Comparison of ENCODE assay signal across 8 mouse cellular contexts in genomic region chr1:144406387-144407383, GRCm38 (mm10).
DNase-seq lines count a peak whose midpoint lies in the region; ATAC-seq and TF ChIP-seq lines count a peak whose summit lies in the region.

No protein-coding gene starts in this region.

- no peak for TF ChIP-seq POLR2A in brain, embryonic 14.5 days (IDR thresholded peaks at IDR 0.05; ENCODE audit: borderline replicate concordance, extremely low read depth, insufficient read depth, insufficient read length, poor library complexity, severe bottlenecking)
- no peak for TF ChIP-seq POLR2A in thymus, adult 2 months (IDR thresholded peaks at IDR 0.05; ENCODE audit: control insufficient read depth, extremely low read depth, insufficient read depth, low read length, poor library complexity)

- H3K36me3 ChIP-seq in E14TG2a.4 (ENCODE audit: insufficient read depth, low read length), result no peaks in the 10 kb centered on the region
- no peaks in the 10 kb centered on the region for H3K36me3 ChIP-seq in lung, embryonic 16.5 days (ENCODE audit: control insufficient read depth, insufficient read depth, low read length)
- no peaks in the 10 kb centered on the region for H3K36me3 ChIP-seq in thymus, adult 2 months (ENCODE audit: control insufficient read depth, insufficient read depth, low read length)

- DNase-seq in brain, embryonic 14.5 days (ENCODE audit: low read depth), result peak; percentile 93
- DNase-seq in fibroblast of lung, adult 2 months (ENCODE audit: low read depth), result peak; percentile 37
- DNase-seq in layer of hippocampus, adult 2 months (ENCODE audit: low spot score in 2 of 2), result peak; percentile 85 to 90
- peak; percentile 58 for DNase-seq in ovary, postnatal 10 days (ENCODE audit: low spot score)
- DNase-seq in thymus, adult 2 months, result peak; percentile 71

- H3K9ac ChIP-seq in lung, embryonic 16.5 days (ENCODE audit: low read length), result no peak overlapping the region

- H3K4me1 ChIP-seq in E14TG2a.4 (replicated peaks; ENCODE audit: low read depth, low read length), result no peaks in the 10 kb centered on the region
- no peaks in the 10 kb centered on the region for H3K4me1 ChIP-seq in lung, embryonic 16.5 days (replicated peaks; ENCODE audit: control insufficient read depth, insufficient read depth, low read length)
- no peaks in the 10 kb centered on the region for H3K4me1 ChIP-seq in thymus, adult 2 months (replicated peaks; ENCODE audit: control insufficient read depth, insufficient read depth, low read length)

- 34% methylated on average over 14 of the region's 15 CpGs for WGBS in lung, embryonic 16.5 days
- 39% methylated on average over 14 of the region's 15 CpGs for WGBS in thymus, adult 2 months

- no peak overlapping the region for H3K27ac ChIP-seq in layer of hippocampus, adult 2 months
- no peak overlapping the region for H3K27ac ChIP-seq in lung, embryonic 16.5 days (ENCODE audit: low read length)
- no peak overlapping the region for H3K27ac ChIP-seq in thymus, adult 2 months (ENCODE audit: control insufficient read depth, insufficient read depth, low read length)

- TF ChIP-seq CTCF in E14TG2a.4 (conservative IDR thresholded peaks at IDR 0.05; ENCODE audit: low read length), result peak; percentile 82
- peak; percentile 93 for TF ChIP-seq CTCF in brain, embryonic 14.5 days (IDR thresholded peaks at IDR 0.05; ENCODE audit: borderline replicate concordance, extremely low read depth, insufficient read depth, insufficient read length)
- peak; percentile 94 for TF ChIP-seq CTCF in layer of hippocampus, adult 2 months (conservative IDR thresholded peaks at IDR 0.05)
- peak; percentile 67; the same call in 1 of the 2 replicates for TF ChIP-seq CTCF in thymus, adult 2 months (IDR thresholded peaks at IDR 0.05; ENCODE audit: borderline replicate concordance, control insufficient read depth, extremely low read depth, insufficient read depth, low read length, poor library complexity)

- H3K9me3 ChIP-seq in E14TG2a.4 (ENCODE audit: low read length), result no peaks in the 10 kb centered on the region
- no peaks in the 10 kb centered on the region for H3K9me3 ChIP-seq in lung, embryonic 16.5 days (ENCODE audit: control insufficient read depth, low read length)

- ATAC-seq in hematopoietic stem cell, adult 5-6 weeks (replicated peaks in 1 of 2; ENCODE audit: insufficient read depth in 1 of 2, low FRiP score in 2 of 2, low TSS enrichment in 1 of 2, low read depth in 1 of 2, poor library complexity in 2 of 2, severe bottlenecking in 2 of 2), result peak; percentile 96 to 99
- peak; percentile 52; the same call in 1 of the 2 replicates for ATAC-seq in lung, embryonic 16.5 days (ENCODE audit: low read depth)

- no peak overlapping the region for H3K4me3 ChIP-seq in E14TG2a.4 (replicated peaks; ENCODE audit: low read length)
- no peak overlapping the region for H3K4me3 ChIP-seq in layer of hippocampus, adult 2 months
- no peak overlapping the region for H3K4me3 ChIP-seq in lung, embryonic 16.5 days (ENCODE audit: low read length)
- H3K4me3 ChIP-seq in thymus, adult 2 months (ENCODE audit: control insufficient read depth, insufficient read depth, low read length), result no peak overlapping the region

- H3K4me2 ChIP-seq in lung, embryonic 16.5 days (ENCODE audit: low read depth, low read length), result no peak overlapping the region

- H3K27me3 ChIP-seq in E14TG2a.4 (ENCODE audit: insufficient read depth, low read length), result no peaks in the 10 kb centered on the region; the same call in 1 of the 2 replicates
- H3K27me3 ChIP-seq in lung, embryonic 16.5 days (ENCODE audit: control insufficient read depth, insufficient read depth, low read depth, low read length), result no peaks in the 10 kb centered on the region
- no peaks in the 10 kb centered on the region for H3K27me3 ChIP-seq in thymus, adult 2 months (ENCODE audit: control insufficient read depth, insufficient read depth, low read length)

Comparison
In these comparisons a context has a peak if more than half of its experiments do, and no peak if none do; other contexts are left out.
1. DNase-seq: peak in every context shown above with its lines; median percentile 93 in brain, embryonic 14.5 days; 88 in layer of hippocampus, adult 2 months; 71 in thymus, adult 2 months; 58 in ovary, postnatal 10 days; 37 in fibroblast of lung, adult 2 months.